Mouse (Mus musculus) embryonic facial prominence, embryonic 15.5 days (tissue): ENCODE measurements around the gene Aamdc. TPM values are rescaled to one million over a fixed set of nuclear protein-coding genes. Genes with fewer than 3 reads are reported as not detected.

ENCODE experiments used
- ATAC-seq: fragments of 200-750 bp; cut with Nextera tagmentation; 2 replicates; pipeline ENCODE4 v1.8.0; 2017; ENCODE audit warnings: low read depth, moderate TSS enrichment; ENCODE audit not compliant: insufficient number of reproducible peaks, low FRiP score, low TSS enrichment
- H3K27ac ChIP-seq: fragments of 300-500 bp; sonication (generic); replicated peaks from 2 replicates; pipeline ENCODE4 v1.5.1; 2015; ENCODE audit warnings: mild to moderate bottlenecking, inconsistent platforms
- H3K27me3 ChIP-seq: fragments of 300-500 bp; sonication (generic); 2 replicates; pipeline ENCODE4 v1.6.1; 2015; ENCODE audit warnings: inconsistent platforms
- H3K36me3 ChIP-seq: fragments of 300-500 bp; sonication (generic); 2 replicates; pipeline ENCODE4 v1.6.1; 2015; ENCODE audit warnings: mild to moderate bottlenecking, inconsistent platforms
- H3K4me1 ChIP-seq: fragments of 300-500 bp; sonication (generic); 2 replicates; pipeline ENCODE4 v1.6.1; 2015; ENCODE audit warnings: inconsistent platforms
- H3K4me2 ChIP-seq: fragments of 300-500 bp; sonication (generic); replicated peaks from 2 replicates; pipeline ENCODE4 v1.6.1; 2015; ENCODE audit warnings: mild to moderate bottlenecking, inconsistent platforms
- H3K4me3 ChIP-seq: fragments of 300-500 bp; sonication (generic); replicated peaks from 2 replicates; pipeline ENCODE4 v1.5.1; 2015; ENCODE audit warnings: mild to moderate bottlenecking, inconsistent platforms
- H3K9ac ChIP-seq: fragments of 300-500 bp; sonication (generic); 2 replicates; pipeline ENCODE4 v1.6.1; 2015; ENCODE audit warnings: inconsistent platforms
- H3K9me3 ChIP-seq: fragments of 300-500 bp; sonication (generic); replicated peaks from 2 replicates; pipeline ENCODE4 v1.6.1; 2016; ENCODE audit warnings: inconsistent platforms
- WGBS: fragments of 180-500 bp; shearing (Covaris S2); methylation state at CpG from one replicate; pipeline ENCODE4 v1.1.7; 2015; 5-methylcytosine and 5-hydroxymethylcytosine counted together
- polyA plus RNA-seq: library from polyadenylated mRNA; unstranded; fragments of >200 nt; fragmentation: Nextera tagmentation; extraction: Ambion mirVana; gene quantifications from 2 replicates; pipeline ENCODE4 v1.2.1, GENCODE M21; 2015

The Aamdc gene
- polyA plus RNA-seq, 1 experiment from 2014 or later = 73.9 TPM

GRCm38 (mm10) chr7:97514786-97515185 lies 64.5 kb downstream of the Aamdc start:
- Histone ChIP-seq H3K9ac (no peak overlapping the region), H3K9me3 (no peaks in the 10 kb centered on the region), H3K27me3 (no peaks in the 10 kb centered on the region), H3K4me3 (no peak overlapping the region), H3K4me1 (no peaks in the 10 kb centered on the region), H3K4me2 (no peak overlapping the region), H3K36me3 (peaks cover 83% of the 10 kb centered on the region), H3K27ac (no peak overlapping the region)
- 80% methylated on average over 1 of the region's 1 CpGs for WGBS
- no peak for ATAC-seq

- no peak overlapping the region for H3K9ac ChIP-seq
- no peak overlapping the region for H3K4me3 ChIP-seq
- ATAC-seq = no peak
- 68% methylated on average over 5 of the region's 5 CpGs for WGBS
- no peaks in the 10 kb centered on the region for H3K27me3 ChIP-seq
- peaks cover 23% of the 10 kb centered on the region for H3K36me3 ChIP-seq
- no peaks in the 10 kb centered on the region for H3K4me1 ChIP-seq
- H3K4me2 ChIP-seq = no peak overlapping the region
- no peaks in the 10 kb centered on the region for H3K9me3 ChIP-seq
- no peak overlapping the region for H3K27ac ChIP-seq
Measured at GRCm38 (mm10) chr7:97500555-97501209, 78.6 kb downstream of the Aamdc start.

Other genes with a start within 250 kb of the Aamdc start
- gene Usp35, start 247.5 kb downstream of the Aamdc start, polyA plus RNA-seq = 2.4 and 2.5 TPM in 2 replicates
- 4.8 and 5.4 TPM in 2 replicates for gene Kctd21, start 247.2 kb downstream of the Aamdc start, polyA plus RNA-seq
- 35.0 and 35.3 TPM in 2 replicates for gene Alg8, start 207.9 kb downstream of the Aamdc start, polyA plus RNA-seq
- 336 and 344 TPM in 2 replicates for gene Ndufc2, start 179.5 kb downstream of the Aamdc start, polyA plus RNA-seq
- 0.42 and 0.84 TPM in 2 replicates for gene Thrsp, start 161.8 kb downstream of the Aamdc start, polyA plus RNA-seq
- gene Kctd14, start 128.2 kb downstream of the Aamdc start, polyA plus RNA-seq = 3.5 and 5.1 TPM in 2 replicates
- gene Ints4, start 98.5 kb downstream of the Aamdc start, polyA plus RNA-seq = 43.7 and 45.5 TPM in 2 replicates
- gene Rsf1, start 392 bp upstream of the Aamdc start, polyA plus RNA-seq = 20.7 and 21.9 TPM in 2 replicates
- 168 and 176 TPM in 2 replicates for gene Clns1a, start 117.1 kb upstream of the Aamdc start, polyA plus RNA-seq
- gene Aqp11, start 158.8 kb upstream of the Aamdc start, polyA plus RNA-seq = 3.6 and 4.1 TPM in 2 replicates
- 25.7 and 27.2 TPM in 2 replicates for gene Pak1, start 209.0 kb upstream of the Aamdc start, polyA plus RNA-seq